Mouse (Mus musculus): ENCODE measurements around the gene 9330161L09Rik. TPM values are rescaled to one million over a fixed set of nuclear protein-coding genes. Genes with fewer than 3 reads are reported as not detected.

Gene 9330161L09Rik
- total and polyA plus RNA-seq, 2 experiments from 2014 or later: 0.91 to 6.5 TPM

- no peak for DNase-seq (ENCODE audit: low spot score)
- Histone ChIP-seq H3K4me3 (ENCODE audit: low read length) (no peak overlapping the region), H3K27me3 (ENCODE audit: insufficient read depth, low read length) (no peaks in the 10 kb centered on the region), H3K27ac (no peak overlapping the region), H3K36me3 (ENCODE audit: insufficient read depth, low read length) (no peaks in the 10 kb centered on the region), H3K9me3 (ENCODE audit: low read length) (no peaks in the 10 kb centered on the region), H3K9ac (replicated peaks; ENCODE audit: low read length) (no peak overlapping the region), H3K4me2 (ENCODE audit: low read depth, low read length) (no peak overlapping the region), H3K4me1 (ENCODE audit: insufficient read depth, low read length) (peaks cover 7% of the 10 kb centered on the region; the same call in 1 of the 2 replicates)
- WGBS: 86% methylated on average over 7 of the region's 7 CpGs
- ATAC-seq: no peak
- TF ChIP-seq CTCF (IDR thresholded peaks at IDR 0.05; ENCODE audit: low read depth): no peak
Observed at GRCm38 (mm10) chr12:103391098-103391497, 16.5 kb downstream of the 9330161L09Rik start.

DNA sequence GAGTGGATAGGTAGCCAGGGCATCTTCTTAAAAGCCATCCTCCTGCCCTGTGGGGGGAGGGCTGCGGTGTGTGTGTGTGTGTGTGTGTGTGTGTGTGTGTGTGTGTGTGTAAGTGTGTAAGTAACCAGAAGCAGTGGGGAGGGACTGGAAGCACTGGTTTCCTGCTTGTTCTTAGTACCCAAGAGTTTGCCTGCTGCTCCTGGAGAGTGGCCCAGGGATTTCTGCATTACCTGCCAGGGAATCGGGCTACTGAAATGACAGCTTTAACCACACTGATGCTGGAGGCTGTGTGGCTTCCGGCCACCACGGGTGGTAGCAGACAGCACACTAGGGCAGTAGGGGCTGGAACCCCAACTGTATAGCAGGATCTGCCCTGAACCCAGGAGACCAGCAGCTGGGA is 17.6 kb downstream of the 9330161L09Rik start:
- Histone ChIP-seq H3K9ac (replicated peaks; ENCODE audit: low read length) (no peak overlapping the region), H3K4me2 (ENCODE audit: low read depth, low read length) (0 out of 2 replicates have a peak overlapping the region, but pooled peaks have one; percentile 88), H3K4me3 (ENCODE audit: low read length) (no peak overlapping the region), H3K27ac (no peak overlapping the region), H3K27me3 (ENCODE audit: insufficient read depth, low read length) (no peaks in the 10 kb centered on the region), H3K36me3 (ENCODE audit: insufficient read depth, low read length) (no peaks in the 10 kb centered on the region), H3K4me1 (ENCODE audit: insufficient read depth, low read length) (peaks cover 7% of the 10 kb centered on the region; the same call in 1 of the 2 replicates), H3K9me3 (ENCODE audit: low read length) (no peaks in the 10 kb centered on the region)
- 68% methylated on average over 4 of the region's 4 CpGs for WGBS
- TF ChIP-seq CTCF (IDR thresholded peaks at IDR 0.05; ENCODE audit: low read depth): no peak
- ATAC-seq (no peak), DNase-seq (ENCODE audit: low spot score) (no peak)

DNA sequence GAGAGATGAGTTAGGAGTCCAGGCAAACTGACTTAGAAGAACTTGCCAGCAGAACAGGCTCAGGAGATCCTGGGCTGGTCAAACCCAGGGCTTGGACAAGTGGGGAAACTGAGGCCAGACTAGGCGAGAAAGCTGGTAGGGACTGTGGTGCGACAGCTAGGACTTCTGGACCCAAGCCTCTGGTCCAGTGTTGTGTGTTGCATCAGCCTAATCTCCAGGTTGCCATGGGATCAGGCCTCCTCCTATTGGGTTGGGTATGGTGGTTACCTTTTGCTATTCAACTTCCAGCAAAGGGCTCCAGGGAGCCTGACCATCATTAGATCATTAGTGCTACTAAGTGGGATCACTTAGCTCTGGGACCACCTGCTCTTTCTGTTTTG is 18.3 kb downstream of the 9330161L09Rik start:
- no peaks in the 10 kb centered on the region for H3K27me3 ChIP-seq (ENCODE audit: insufficient read depth, low read length)
- H3K4me1 ChIP-seq (ENCODE audit: insufficient read depth, low read length): peaks cover 7% of the 10 kb centered on the region; the same call in 1 of the 2 replicates
- peak overlapping the region; percentile 69 for H3K4me3 ChIP-seq (ENCODE audit: low read length)
- H3K9me3 ChIP-seq (ENCODE audit: low read length): no peaks in the 10 kb centered on the region
- H3K9ac ChIP-seq (replicated peaks; ENCODE audit: low read length): peak overlapping the region; percentile 76
- no peak for TF ChIP-seq CTCF (IDR thresholded peaks at IDR 0.05; ENCODE audit: low read depth)
- ATAC-seq (no peak), DNase-seq (ENCODE audit: low spot score) (no peak)
- H3K4me2 ChIP-seq (ENCODE audit: low read depth, low read length): peak overlapping the region; percentile 88
- no peaks in the 10 kb centered on the region for H3K36me3 ChIP-seq (ENCODE audit: insufficient read depth, low read length)
- H3K27ac ChIP-seq: no peak overlapping the region
- 61% methylated on average over 2 of the region's 2 CpGs for WGBS

DNA sequence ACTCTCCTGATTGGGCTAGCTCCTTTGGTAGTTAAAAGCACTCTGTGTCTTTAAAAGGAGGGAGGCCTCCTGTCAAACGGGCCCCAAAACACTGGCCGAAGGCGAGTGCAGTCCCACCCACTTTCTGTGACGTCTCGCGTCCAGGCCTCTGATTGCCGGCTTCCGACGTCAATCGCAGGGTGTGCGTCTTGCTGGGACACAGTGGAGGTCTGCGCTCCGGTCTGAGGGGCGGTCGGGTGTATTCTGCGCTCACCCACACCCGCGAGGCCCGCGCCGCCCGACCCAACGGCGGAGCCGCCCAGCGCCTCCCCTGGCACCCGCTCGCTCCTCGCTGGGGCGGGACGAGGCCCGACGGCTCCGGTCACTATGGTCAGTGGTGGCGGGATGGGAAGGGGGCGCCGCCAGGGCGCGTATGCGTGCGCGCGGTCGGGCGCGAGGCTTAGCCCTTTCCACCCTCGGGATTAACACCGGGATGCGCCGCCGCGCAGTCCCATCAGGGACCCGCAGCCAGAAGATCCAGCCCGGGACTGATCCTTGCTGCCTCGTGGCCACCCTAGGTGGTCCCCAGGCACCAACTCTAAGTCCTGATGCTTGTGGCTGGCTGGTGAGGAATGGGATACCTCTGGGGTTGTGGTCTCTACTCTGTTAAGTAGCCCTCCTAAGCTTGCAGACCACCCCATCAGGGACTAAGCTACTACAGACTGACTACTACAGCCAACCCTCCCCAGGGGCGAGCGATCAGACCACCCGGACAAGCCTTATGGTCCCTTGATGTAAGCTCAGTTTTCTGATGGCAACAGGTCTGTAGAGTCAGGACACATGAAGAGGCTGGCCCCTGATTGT is 18.9 kb downstream of the 9330161L09Rik start, which contains the start of gene Otub2:
Otub2 (plus strand) TSS at position 178 of the 843 bp plus-strand sequence.
- no peaks in the 10 kb centered on the region for H3K27me3 ChIP-seq (ENCODE audit: insufficient read depth, low read length)
- peak within 1 kb of the TSS; percentile 57 for H3K27ac ChIP-seq
- peaks cover 7% of the 10 kb centered on the region; the same call in 1 of the 2 replicates for H3K4me1 ChIP-seq (ENCODE audit: insufficient read depth, low read length)
- peak within 1 kb of the TSS; percentile 76 for H3K9ac ChIP-seq (replicated peaks; ENCODE audit: low read length)
- no peaks in the 10 kb centered on the region for H3K36me3 ChIP-seq (ENCODE audit: insufficient read depth, low read length)
- under 1% methylated on average over 58 of the region's 58 CpGs for WGBS
- DNase-seq (ENCODE audit: low spot score) (peak; percentile 98), ATAC-seq (peak; percentile 99)
- H3K9me3 ChIP-seq (ENCODE audit: low read length): no peaks in the 10 kb centered on the region
- peak within 1 kb of the TSS; percentile 69 for H3K4me3 ChIP-seq (ENCODE audit: low read length)
- no peak for TF ChIP-seq CTCF (IDR thresholded peaks at IDR 0.05; ENCODE audit: low read depth)
- H3K4me2 ChIP-seq (ENCODE audit: low read depth, low read length): peak within 1 kb of the TSS; percentile 88

- Histone ChIP-seq H3K9me3 (ENCODE audit: low read length) (no peaks in the 10 kb centered on the region), H3K36me3 (ENCODE audit: insufficient read depth, low read length) (no peaks in the 10 kb centered on the region), H3K27me3 (ENCODE audit: insufficient read depth, low read length) (no peaks in the 10 kb centered on the region), H3K4me1 (ENCODE audit: insufficient read depth, low read length) (no peaks in the 10 kb centered on the region), H3K27ac (no peak overlapping the region), H3K4me2 (ENCODE audit: low read depth, low read length) (no peak overlapping the region), H3K4me3 (ENCODE audit: low read length) (no peak overlapping the region), H3K9ac (replicated peaks; ENCODE audit: low read length) (no peak overlapping the region)
- ATAC-seq (no peak), DNase-seq (ENCODE audit: low spot score) (no peak)
- 75% methylated on average over 4 of the region's 4 CpGs for WGBS
- TF ChIP-seq CTCF (IDR thresholded peaks at IDR 0.05; ENCODE audit: low read depth): no peak
Observed at GRCm38 (mm10) chr12:103380226-103380625, 27.4 kb downstream of the 9330161L09Rik start.

- H3K4me2 ChIP-seq (ENCODE audit: low read depth, low read length): no peak overlapping the region
- no peaks in the 10 kb centered on the region for H3K27me3 ChIP-seq (ENCODE audit: insufficient read depth, low read length)
- WGBS: 51% methylated on average over 4 of the region's 4 CpGs
- no peak overlapping the region for H3K27ac ChIP-seq
- H3K4me1 ChIP-seq (ENCODE audit: insufficient read depth, low read length): no peaks in the 10 kb centered on the region
- peak; percentile 48; the same call in 1 of the 2 replicates for ATAC-seq
- no peak overlapping the region for H3K4me3 ChIP-seq (ENCODE audit: low read length)
- no peak for DNase-seq (ENCODE audit: low spot score)
- no peak for TF ChIP-seq CTCF (IDR thresholded peaks at IDR 0.05; ENCODE audit: low read depth)
- H3K9me3 ChIP-seq (ENCODE audit: low read length): no peaks in the 10 kb centered on the region
- H3K9ac ChIP-seq (replicated peaks; ENCODE audit: low read length): no peak overlapping the region
- H3K36me3 ChIP-seq (ENCODE audit: insufficient read depth, low read length): no peaks in the 10 kb centered on the region
Observed at GRCm38 (mm10) chr12:103376774-103377173, 30.8 kb downstream of the 9330161L09Rik start.

DNA sequence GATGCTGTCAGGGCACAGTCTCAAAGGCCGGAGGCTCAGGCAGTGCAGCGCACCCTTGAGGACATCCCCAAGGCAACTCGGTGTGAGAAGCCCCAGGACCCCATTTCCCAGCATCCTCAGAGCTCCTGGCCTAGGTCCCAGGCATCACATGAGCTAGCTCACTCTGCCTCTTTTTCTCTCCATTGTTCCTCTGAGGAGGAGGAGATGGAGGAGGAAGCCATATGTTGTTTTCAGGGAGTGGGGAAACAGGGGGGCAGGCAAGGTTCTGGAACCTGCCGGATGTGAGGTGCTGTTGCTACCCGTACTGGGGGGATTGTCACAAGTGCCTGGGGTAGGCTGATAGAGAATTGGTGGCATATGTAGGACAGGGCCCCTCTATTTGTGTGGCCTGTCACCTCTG is 31.5 kb downstream of the 9330161L09Rik start:
- Histone ChIP-seq H3K36me3 (ENCODE audit: insufficient read depth, low read length) (no peaks in the 10 kb centered on the region), H3K27me3 (ENCODE audit: insufficient read depth, low read length) (no peaks in the 10 kb centered on the region), H3K9ac (replicated peaks; ENCODE audit: low read length) (no peak overlapping the region), H3K27ac (no peak overlapping the region), H3K4me1 (ENCODE audit: insufficient read depth, low read length) (no peaks in the 10 kb centered on the region), H3K4me2 (ENCODE audit: low read depth, low read length) (no peak overlapping the region), H3K4me3 (ENCODE audit: low read length) (no peak overlapping the region), H3K9me3 (ENCODE audit: low read length) (no peaks in the 10 kb centered on the region)
- DNase-seq (ENCODE audit: low spot score): peak; percentile 63
- TF ChIP-seq CTCF (IDR thresholded peaks at IDR 0.05; ENCODE audit: low read depth): peak; percentile 36; the same call in 1 of the 2 replicates
- 56% methylated on average over 5 of the region's 5 CpGs for WGBS
- peak; percentile 62 for ATAC-seq

All from hindbrain, postnatal 0 days (tissue).